ENCODE assay signal across 8 mouse cellular contexts in genomic region chr11:61529268-61529713, GRCm38 (mm10). TPM values are rescaled to one million over a fixed set of nuclear protein-coding genes. Genes with fewer than 3 reads are reported as not detected.
A peak's percentile ranks its signal among the peaks of the same experiment; 100 is the strongest.
DNase-seq lines count a peak whose midpoint lies in the region; ATAC-seq and TF ChIP-seq lines count a peak whose summit lies in the region.

No protein-coding gene starts in this region.

- no peak overlapping the region for H3K9ac ChIP-seq in hindbrain, embryonic 16.5 days (ENCODE audit: low read depth, low read length)
- no peak overlapping the region for H3K9ac ChIP-seq in lung, postnatal 0 days (replicated peaks; ENCODE audit: low read depth)

- TF ChIP-seq EP300 in lung, postnatal 0 days (IDR thresholded peaks at IDR 0.05), result peak; percentile 47; the same call in 1 of the 2 replicates

- no peak overlapping the region for H3K4me3 ChIP-seq in hindbrain, embryonic 16.5 days (ENCODE audit: low read length)
- H3K4me3 ChIP-seq in lung, postnatal 0 days (ENCODE audit: low read depth, low read length), result no peak overlapping the region

- WGBS in hindbrain, embryonic 16.5 days, result 16% methylated on average over 4 of the region's 4 CpGs
- 32% methylated on average over 4 of the region's 4 CpGs for WGBS in lung, postnatal 0 days

- H3K27ac ChIP-seq in hindbrain, embryonic 16.5 days (ENCODE audit: low read depth, low read length), result peak overlapping the region; percentile 5; the same call in 1 of the 2 replicates
- H3K27ac ChIP-seq in lung, postnatal 0 days (ENCODE audit: low read length), result peak overlapping the region; percentile 58; the same call in 1 of the 2 replicates

- peaks cover 9% of the 10 kb centered on the region for H3K4me1 ChIP-seq in hindbrain, embryonic 16.5 days (ENCODE audit: control insufficient read depth, insufficient read depth, low read depth, low read length)
- H3K4me1 ChIP-seq in lung, postnatal 0 days (ENCODE audit: insufficient read depth, low read depth, low read length), result peaks cover 14% of the 10 kb centered on the region; the same call in 1 of the 2 replicates

- no peaks in the 10 kb centered on the region for H3K27me3 ChIP-seq in hindbrain, embryonic 16.5 days (replicated peaks; ENCODE audit: control insufficient read depth, insufficient read depth, low read length)
- H3K27me3 ChIP-seq in lung, postnatal 0 days (replicated peaks; ENCODE audit: insufficient read depth, low read length), result no peaks in the 10 kb centered on the region

- H3K36me3 ChIP-seq in hindbrain, embryonic 16.5 days (ENCODE audit: control insufficient read depth, insufficient read depth, low read length), result no peaks in the 10 kb centered on the region
- H3K36me3 ChIP-seq in lung, postnatal 0 days (ENCODE audit: insufficient read depth, low read length), result peaks cover 4% of the 10 kb centered on the region; the same call in 1 of the 2 replicates

- no peak for TF ChIP-seq CTCF in lung, postnatal 0 days (IDR thresholded peaks at IDR 0.05)

- peak; percentile 36; the same call in 1 of the 2 replicates for ATAC-seq in frontal cortex, adult (ENCODE audit: low TSS enrichment)
- peak; percentile 89 for ATAC-seq in hindbrain, embryonic 16.5 days
- ATAC-seq in lung, postnatal 0 days, result peak; percentile 86

- no peak overlapping the region for H3K4me2 ChIP-seq in hindbrain, embryonic 16.5 days (ENCODE audit: low read length)
- no peak overlapping the region for H3K4me2 ChIP-seq in lung, postnatal 0 days (replicated peaks; ENCODE audit: low read depth, low read length)

- no peaks in the 10 kb centered on the region for H3K9me3 ChIP-seq in hindbrain, embryonic 16.5 days (ENCODE audit: control insufficient read depth, low read length)
- H3K9me3 ChIP-seq in lung, postnatal 0 days (ENCODE audit: low read length), result no peaks in the 10 kb centered on the region

- no peak for DNase-seq in frontal cortex, adult 2 months (ENCODE audit: extremely low spot score in 1 of 2, low spot score in 1 of 2)
- peak; percentile 19 for DNase-seq in 416B (ENCODE audit: low read depth)
- peak; percentile 80 to 91 for DNase-seq in cerebellum, adult 18-20 months
- peak; percentile 83 for DNase-seq in lung, postnatal 0 days (ENCODE audit: low spot score)
- no peak for DNase-seq in T-cell, adult 2 months (ENCODE audit: low spot score)
- no peak for DNase-seq in gastrocnemius, postnatal 10 days

RNA-seq across cellular contexts. Expression of gene B9d1, which starts 24.3 kb away (rescaled TPM):
- 46.8 and 50.6 TPM in 2 replicates for polyA plus RNA-seq in frontal cortex, adult 2 months (2012; rRNA removed)
- polyA plus RNA-seq in hindbrain, embryonic 16.5 days (2015; fragmentation: Nextera tagmentation; extraction: Ambion mirVana), result 35.2 and 36.2 TPM in 2 replicates
- polyA plus RNA-seq in lung, postnatal 0 days (2015; fragmentation: Nextera tagmentation; extraction: Ambion mirVana), result 16.8 and 17.1 TPM in 2 replicates
- 1 to 10 TPM; 5.9 to 9.7 TPM for total RNA-seq in gastrocnemius, postnatal 10 days (2021)

RNA-seq across cellular contexts. Expression of gene Mapk7, which starts 35.1 kb away (rescaled TPM):
- 34.8 and 35.2 TPM in 2 replicates for polyA plus RNA-seq in frontal cortex, adult 2 months (2012; rRNA removed)
- 63.3 and 73.1 TPM in 2 replicates for polyA plus RNA-seq in hindbrain, embryonic 16.5 days (2015; fragmentation: Nextera tagmentation; extraction: Ambion mirVana)
- polyA plus RNA-seq in lung, postnatal 0 days (2015; fragmentation: Nextera tagmentation; extraction: Ambion mirVana), result 36.2 and 39.5 TPM in 2 replicates
- total RNA-seq in gastrocnemius, postnatal 10 days (2021), result 10 to 100 TPM in 1 of 2 experiments, 1 to 10 TPM in 1; 8.4 to 12.9 TPM

RNA-seq across cellular contexts. Expression of gene Mfap4, which starts 44.1 kb away (rescaled TPM):
- polyA plus RNA-seq in frontal cortex, adult 2 months (2012; rRNA removed), result 4.0 and 4.3 TPM in 2 replicates
- 49.6 and 67.9 TPM in 2 replicates for polyA plus RNA-seq in hindbrain, embryonic 16.5 days (2015; fragmentation: Nextera tagmentation; extraction: Ambion mirVana)
- 2,152 and 2,309 TPM in 2 replicates for polyA plus RNA-seq in lung, postnatal 0 days (2015; fragmentation: Nextera tagmentation; extraction: Ambion mirVana)
- total RNA-seq in gastrocnemius, postnatal 10 days (2021), result 100 to 1,000 TPM; 245 to 288 TPM

RNA-seq across cellular contexts. Expression of gene Epn2, which starts 50.2 kb away (rescaled TPM):
- polyA plus RNA-seq in frontal cortex, adult 2 months (2012; rRNA removed), result 90.5 and 98.3 TPM in 2 replicates
- 66.9 and 70.5 TPM in 2 replicates for polyA plus RNA-seq in hindbrain, embryonic 16.5 days (2015; fragmentation: Nextera tagmentation; extraction: Ambion mirVana)
- 41.0 and 47.7 TPM in 2 replicates for polyA plus RNA-seq in lung, postnatal 0 days (2015; fragmentation: Nextera tagmentation; extraction: Ambion mirVana)
- 10 to 100 TPM; 25.0 to 29.2 TPM for total RNA-seq in gastrocnemius, postnatal 10 days (2021)

Comparison
In these comparisons a context has a peak if more than half of its experiments do, and no peak if none do; other contexts are left out.
1. ATAC-seq: peak in every context shown above with its lines; median percentile 89 in hindbrain, embryonic 16.5 days; 86 in lung, postnatal 0 days; 36 in frontal cortex, adult.
2. DNase-seq: peak in 416B (single experiment), cerebellum, adult 18-20 months (2 of 2) and lung, postnatal 0 days (single experiment); none in frontal cortex, adult 2 months (0 of 2), T-cell, adult 2 months (single experiment) and gastrocnemius, postnatal 10 days (single experiment).
3. RNA of gene Mfap4, which starts 44.1 kb away (polyA plus RNA-seq): 2,152 to 2,309 TPM in lung, postnatal 0 days; 49.6 to 67.9 TPM in hindbrain, embryonic 16.5 days and 4.0 to 4.3 TPM in frontal cortex, adult 2 months; every median in the first group is over 10 times any median in the second.